Mouse (Mus musculus) midbrain, postnatal 0 days (tissue): Measurements from ENCODE around the gene Trak1. TPM values are rescaled to one million over a fixed set of nuclear protein-coding genes. Genes with fewer than 3 reads are reported as not detected.

Experiments used
- ATAC-seq: fragments of 200-750 bp; cut with Nextera tagmentation; 2 replicates; pipeline ENCODE4 v1.8.0; 2017; ENCODE audit warnings: moderate number of reproducible peaks, mild to moderate bottlenecking, moderate TSS enrichment, moderate library complexity; ENCODE audit not compliant: low FRiP score
- DNase-seq: peaks from one replicate; pipeline ENCODE4 v3.0.0-alpha.2; 2015; ENCODE audit warnings: low spot score
- H3K27ac ChIP-seq: fragments of 300-500 bp; sonication (generic); 2 replicates; pipeline ENCODE4 v1.5.1; 2014; ENCODE audit warnings: low read depth, mild to moderate bottlenecking, low read length, mixed read lengths
- H3K27me3 ChIP-seq: fragments of 300-500 bp; sonication (generic); 2 replicates; pipeline ENCODE4 v1.6.1; 2014; ENCODE audit warnings: low read length, control low read depth, mixed read lengths; ENCODE audit not compliant: insufficient read depth
- H3K36me3 ChIP-seq: fragments of 300-500 bp; sonication (generic); 2 replicates; pipeline ENCODE4 v1.6.1; 2014; ENCODE audit warnings: low read length, control low read depth, mixed read lengths; ENCODE audit not compliant: insufficient read depth
- H3K4me1 ChIP-seq: fragments of 300-500 bp; sonication (generic); 2 replicates; pipeline ENCODE4 v1.6.1; 2014; ENCODE audit warnings: mild to moderate bottlenecking, control low read depth, antibody characterized with exemption, low read length, mixed read lengths; ENCODE audit not compliant: insufficient read depth
- H3K4me2 ChIP-seq: fragments of 300-500 bp; sonication (generic); 2 replicates; pipeline ENCODE4 v1.6.1; 2014; ENCODE audit warnings: low read depth, mild to moderate bottlenecking, low read length, mixed read lengths; ENCODE audit not compliant: poor library complexity, severe bottlenecking
- H3K4me3 ChIP-seq: fragments of 300-500 bp; sonication (generic); 2 replicates; pipeline ENCODE4 v1.5.1; 2014; ENCODE audit warnings: low read depth, mild to moderate bottlenecking, low read length, moderate library complexity
- H3K9ac ChIP-seq: fragments of 300-500 bp; sonication (generic); replicated peaks from 2 replicates; pipeline ENCODE4 v1.6.1; 2014; ENCODE audit warnings: mild to moderate bottlenecking, low read length, moderate library complexity, mixed read lengths; ENCODE audit not compliant: poor library complexity, severe bottlenecking
- H3K9me3 ChIP-seq: fragments of 300-500 bp; sonication (generic); 2 replicates; pipeline ENCODE4 v1.6.1; 2016; ENCODE audit warnings: low read length, control low read depth
- CTCF ChIP-seq: IDR thresholded peaks from 2 replicates; pipeline ENCODE4 v1.5.1; 2016; ENCODE audit warnings: antibody characterized with exemption, mild to moderate bottlenecking
- WGBS: fragments of 180-500 bp; shearing (Covaris S2); extraction: QIAGEN DNeasy Blood & Tissue Kit; methylation state at CpG from one replicate; pipeline ENCODE4 v1.1.7; 2014; 5-methylcytosine and 5-hydroxymethylcytosine counted together
- polyA plus RNA-seq: library from polyadenylated mRNA; unstranded; fragments of >200 nt; fragmentation: Nextera tagmentation; extraction: Ambion mirVana; gene quantifications from 2 replicates; pipeline ENCODE4 v1.2.1, GENCODE M21; 2015
- total RNA-seq: library from RNA; depleted of rRNA; stranded (reverse); fragments of >200 nt; gene quantifications from 2 replicates; pipeline ENCODE4 v1.2.3, GENCODE M21; 2014

The Trak1 gene
- total and polyA plus RNA-seq, 2 experiments from 2014 or later = 61.6 to 154 TPM

DNA sequence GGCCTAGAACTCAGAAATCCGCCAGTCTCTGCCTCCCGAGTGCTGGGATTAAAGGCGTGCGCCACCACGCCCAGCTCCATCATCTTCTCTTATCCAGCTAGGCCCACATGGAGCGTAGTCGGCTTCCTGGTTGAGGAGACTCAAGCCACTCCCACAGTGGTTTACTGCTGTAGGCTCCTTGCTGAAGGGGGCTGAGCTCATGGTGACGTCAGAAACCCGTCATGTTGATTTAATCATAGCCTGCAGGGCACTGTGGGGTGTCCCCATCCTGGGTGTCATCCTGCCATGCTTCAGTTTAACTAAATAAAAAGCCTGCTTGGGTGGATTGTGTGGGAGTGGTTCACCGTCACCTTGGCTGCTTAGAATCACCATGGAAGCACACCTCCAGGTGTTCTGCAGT is 92.0 kb downstream of the Trak1 start:
- Histone ChIP-seq H3K9ac (no peak overlapping the region), H3K27me3 (no peaks in the 10 kb centered on the region), H3K9me3 (no peaks in the 10 kb centered on the region), H3K4me3 (no peak overlapping the region), H3K36me3 (no peaks in the 10 kb centered on the region), H3K27ac (no peak overlapping the region), H3K4me2 (no peak overlapping the region), H3K4me1 (no peaks in the 10 kb centered on the region)
- ATAC-seq (no peak), DNase-seq (no peak)
- WGBS = 86% methylated on average over 10 of the region's 10 CpGs
- TF ChIP-seq CTCF = no peak

DNA sequence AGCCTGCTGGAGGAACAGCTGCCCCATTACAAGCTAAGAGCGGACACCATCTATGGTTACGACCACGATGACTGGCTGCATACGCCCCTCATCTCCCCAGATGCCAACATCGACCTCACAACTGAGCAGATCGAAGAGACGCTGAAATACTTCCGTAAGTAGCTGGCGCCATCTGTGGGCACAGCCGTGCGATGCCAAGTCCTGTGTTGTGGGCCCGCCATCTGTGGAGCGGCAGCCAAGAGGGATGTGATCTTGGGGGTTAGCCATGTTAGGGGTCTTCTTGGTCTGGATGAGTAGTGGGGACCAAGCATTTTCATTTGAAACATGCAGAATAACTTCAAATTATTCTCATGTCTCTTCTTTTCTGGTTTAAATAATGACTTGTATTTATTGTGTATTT is 94.6 kb downstream of the Trak1 start:
- Histone ChIP-seq H3K27ac (no peak overlapping the region), H3K27me3 (no peaks in the 10 kb centered on the region), H3K4me2 (no peak overlapping the region), H3K9ac (no peak overlapping the region), H3K4me1 (no peaks in the 10 kb centered on the region), H3K4me3 (no peak overlapping the region), H3K36me3 (no peaks in the 10 kb centered on the region), H3K9me3 (no peaks in the 10 kb centered on the region)
- 92% methylated on average over 13 of the region's 13 CpGs for WGBS
- ATAC-seq (no peak), DNase-seq (peak; percentile 64)
- TF ChIP-seq CTCF = peak; percentile 47

DNA sequence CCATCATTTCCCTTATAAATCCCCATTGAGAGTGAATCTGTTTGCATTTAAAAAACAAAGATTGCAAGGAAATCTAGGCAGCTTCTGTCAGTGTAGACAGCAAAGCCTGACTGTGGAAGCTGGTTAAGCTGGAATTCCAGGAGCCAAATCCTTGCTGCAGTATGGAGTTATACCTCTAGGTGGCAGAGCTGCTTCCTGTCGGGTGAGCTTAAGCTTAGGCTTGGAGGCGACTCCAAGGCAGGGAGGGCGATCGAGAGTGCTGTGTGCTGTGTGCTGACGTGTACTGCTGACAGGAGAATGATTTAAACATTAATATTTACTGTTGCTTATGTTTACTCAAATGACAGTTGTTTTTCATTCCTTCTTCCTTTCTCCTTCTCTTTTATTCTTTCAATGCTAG is 95.1 kb downstream of the Trak1 start:
- H3K4me1 ChIP-seq = no peaks in the 10 kb centered on the region
- DNase-seq (peak; percentile 85), ATAC-seq (no peak)
- no peaks in the 10 kb centered on the region for H3K9me3 ChIP-seq
- H3K4me3 ChIP-seq = no peak overlapping the region
- WGBS = 36% methylated on average over 5 of the region's 5 CpGs
- peak; percentile 84 for TF ChIP-seq CTCF
- no peak overlapping the region for H3K27ac ChIP-seq
- H3K9ac ChIP-seq = no peak overlapping the region
- H3K36me3 ChIP-seq = no peaks in the 10 kb centered on the region
- H3K27me3 ChIP-seq = no peaks in the 10 kb centered on the region
- no peak overlapping the region for H3K4me2 ChIP-seq

DNA sequence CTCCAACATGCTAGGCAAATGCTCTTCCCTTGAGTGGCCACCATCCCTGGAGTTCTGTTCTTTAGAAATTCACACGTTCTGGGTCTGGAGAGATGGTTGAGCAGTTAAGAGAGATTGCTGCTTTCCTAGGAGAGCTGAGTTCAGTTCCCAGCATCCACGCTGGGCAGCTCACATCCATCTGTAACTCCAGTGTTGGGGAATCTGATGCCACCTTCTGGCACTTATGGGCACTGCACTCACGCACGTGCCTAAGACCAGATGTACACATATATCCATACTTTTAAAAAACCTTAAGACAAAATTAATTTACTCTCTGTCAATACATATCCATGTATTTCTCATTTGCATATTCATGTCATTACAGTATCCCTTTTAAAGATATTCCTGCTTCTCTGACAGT is 95.8 kb downstream of the Trak1 start:
- TF ChIP-seq CTCF = peak; percentile 58
- DNase-seq = no peak
- WGBS = 94% methylated on average over 4 of the region's 4 CpGs

DNA sequence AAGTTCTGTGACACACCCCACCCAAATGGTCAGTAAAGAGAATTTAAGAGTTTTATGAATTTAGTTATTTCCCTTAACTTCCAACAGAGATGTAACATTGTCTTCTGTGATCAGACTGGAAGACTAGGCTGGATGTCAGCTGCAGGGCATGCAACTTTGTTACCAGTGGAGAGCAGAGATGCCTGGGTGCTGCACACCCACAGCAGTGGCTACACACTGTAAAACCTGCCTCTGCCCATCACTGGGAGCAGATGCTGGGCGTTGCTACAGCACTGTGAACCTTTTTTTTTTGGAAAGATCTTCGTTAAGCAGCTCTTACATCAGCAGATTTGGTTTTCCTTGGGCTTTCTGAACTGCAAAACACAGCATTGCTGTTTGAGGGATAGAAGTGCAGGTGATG is 97.6 kb downstream of the Trak1 start:
- Histone ChIP-seq H3K27me3 (no peaks in the 10 kb centered on the region), H3K36me3 (no peaks in the 10 kb centered on the region), H3K9ac (no peak overlapping the region), H3K27ac (no peak overlapping the region), H3K9me3 (no peaks in the 10 kb centered on the region), H3K4me3 (no peak overlapping the region), H3K4me2 (no peak overlapping the region), H3K4me1 (peaks cover 13% of the 10 kb centered on the region; the same call in 1 of the 2 replicates)
- DNase-seq (no peak), ATAC-seq (no peak)
- TF ChIP-seq CTCF = no peak
- WGBS = 78% methylated on average over 2 of the region's 2 CpGs

More for the DNA sequence above, 95.8 kb downstream of the Trak1 start:
- Histone ChIP-seq H3K27ac (no peak overlapping the region), H3K4me2 (no peak overlapping the region), H3K27me3 (no peaks in the 10 kb centered on the region), H3K9ac (no peak overlapping the region), H3K4me3 (no peak overlapping the region), H3K4me1 (peaks cover 4% of the 10 kb centered on the region; the same call in 1 of the 2 replicates), H3K9me3 (no peaks in the 10 kb centered on the region), H3K36me3 (no peaks in the 10 kb centered on the region)
- no peak for ATAC-seq

DNA sequence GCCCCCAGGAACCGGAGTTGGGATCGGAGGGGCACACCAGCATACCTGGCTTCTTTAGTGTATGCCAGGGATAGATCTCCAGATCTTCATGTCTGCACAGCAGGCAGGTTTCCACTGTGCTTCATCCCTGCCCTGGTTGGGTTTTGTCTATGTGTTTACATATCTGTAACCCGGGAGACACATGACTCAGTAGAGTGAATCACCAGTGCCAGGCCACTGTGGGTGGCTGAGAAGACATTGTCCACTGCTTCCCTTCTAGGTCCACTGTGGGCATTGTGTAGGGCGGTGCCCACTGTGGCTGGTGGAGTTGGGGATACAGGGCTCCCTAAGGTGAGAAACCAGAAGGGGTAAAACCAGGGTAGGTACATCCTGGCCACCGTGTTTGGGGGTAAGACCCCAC is 98.5 kb downstream of the Trak1 start:
- no peaks in the 10 kb centered on the region for H3K36me3 ChIP-seq
- 94% methylated on average over 5 of the region's 5 CpGs for WGBS
- DNase-seq (no peak), ATAC-seq (no peak)
- H3K9ac ChIP-seq = no peak overlapping the region
- no peaks in the 10 kb centered on the region for H3K27me3 ChIP-seq
- H3K4me3 ChIP-seq = no peak overlapping the region
- peaks cover 13% of the 10 kb centered on the region; the same call in 1 of the 2 replicates for H3K4me1 ChIP-seq
- no peaks in the 10 kb centered on the region for H3K9me3 ChIP-seq
- H3K27ac ChIP-seq = no peak overlapping the region
- H3K4me2 ChIP-seq = no peak overlapping the region
- no peak for TF ChIP-seq CTCF
